Mouse (Mus musculus): ENCODE data around the gene Cnpy1. TPM values are rescaled to one million over a fixed set of nuclear protein-coding genes. Genes with fewer than 3 reads are reported as not detected.

Gene Cnpy1
- polyA plus RNA-seq, 1 experiment, result not detected

- H3K4me1 ChIP-seq (replicated peaks; ENCODE audit: control insufficient read depth, insufficient read depth, low read length), result no peaks in the 10 kb centered on the region
- no peak for TF ChIP-seq CTCF (IDR thresholded peaks at IDR 0.05; ENCODE audit: borderline replicate concordance, control insufficient read depth, extremely low read depth, insufficient read depth, low read length, poor library complexity)
- TF ChIP-seq POLR2A (IDR thresholded peaks at IDR 0.05; ENCODE audit: control insufficient read depth, extremely low read depth, insufficient read depth, low read length, poor library complexity), result no peak
- no peak overlapping the region for H3K27ac ChIP-seq (ENCODE audit: control insufficient read depth, insufficient read depth, low read length)
- 4% methylated on average over 29 of the region's 29 CpGs for WGBS
- DNase-seq, result no peak
- no peak overlapping the region for H3K4me3 ChIP-seq (ENCODE audit: control insufficient read depth, insufficient read depth, low read length)
- H3K27me3 ChIP-seq (ENCODE audit: control insufficient read depth, insufficient read depth, low read length), result peaks cover 13% of the 10 kb centered on the region; the same call in 1 of the 2 replicates
- no peaks in the 10 kb centered on the region for H3K36me3 ChIP-seq (ENCODE audit: control insufficient read depth, insufficient read depth, low read length)
Measured at GRCm38 (mm10) chr5:28210591-28211550, 34.7 kb downstream of the Cnpy1 start.

GRCm38 (mm10) chr5:28209549-28210431, 35.8 kb downstream of the Cnpy1 start:
- Histone ChIP-seq H3K27me3 (ENCODE audit: control insufficient read depth, insufficient read depth, low read length) (peaks cover 13% of the 10 kb centered on the region; the same call in 1 of the 2 replicates), H3K4me1 (replicated peaks; ENCODE audit: control insufficient read depth, insufficient read depth, low read length) (no peaks in the 10 kb centered on the region), H3K36me3 (ENCODE audit: control insufficient read depth, insufficient read depth, low read length) (no peaks in the 10 kb centered on the region), H3K4me3 (ENCODE audit: control insufficient read depth, insufficient read depth, low read length) (no peak overlapping the region), H3K27ac (ENCODE audit: control insufficient read depth, insufficient read depth, low read length) (no peak overlapping the region)
- TF ChIP-seq CTCF (IDR thresholded peaks at IDR 0.05; ENCODE audit: borderline replicate concordance, control insufficient read depth, extremely low read depth, insufficient read depth, low read length, poor library complexity) (no peak), POLR2A (IDR thresholded peaks at IDR 0.05; ENCODE audit: control insufficient read depth, extremely low read depth, insufficient read depth, low read length, poor library complexity) (no peak)
- WGBS, result 2% methylated on average over 80 of the region's 80 CpGs
- DNase-seq, result no peak

- no peak for DNase-seq
- peaks cover 13% of the 10 kb centered on the region; the same call in 1 of the 2 replicates for H3K27me3 ChIP-seq (ENCODE audit: control insufficient read depth, insufficient read depth, low read length)
- H3K4me1 ChIP-seq (replicated peaks; ENCODE audit: control insufficient read depth, insufficient read depth, low read length), result no peaks in the 10 kb centered on the region
- H3K4me3 ChIP-seq (ENCODE audit: control insufficient read depth, insufficient read depth, low read length), result no peak overlapping the region
- H3K36me3 ChIP-seq (ENCODE audit: control insufficient read depth, insufficient read depth, low read length), result no peaks in the 10 kb centered on the region
- no peak overlapping the region for H3K27ac ChIP-seq (ENCODE audit: control insufficient read depth, insufficient read depth, low read length)
- 17% methylated on average over 20 of the region's 20 CpGs for WGBS
- TF ChIP-seq POLR2A (IDR thresholded peaks at IDR 0.05; ENCODE audit: control insufficient read depth, extremely low read depth, insufficient read depth, low read length, poor library complexity) (no peak), CTCF (IDR thresholded peaks at IDR 0.05; ENCODE audit: borderline replicate concordance, control insufficient read depth, extremely low read depth, insufficient read depth, low read length, poor library complexity) (no peak)
Measured at GRCm38 (mm10) chr5:28208726-28209520, 36.7 kb downstream of the Cnpy1 start.

GRCm38 (mm10) chr5:28207043-28207442, 38.6 kb downstream of the Cnpy1 start:
- no peak overlapping the region for H3K4me3 ChIP-seq (ENCODE audit: control insufficient read depth, insufficient read depth, low read length)
- WGBS, result 74% methylated on average over 4 of the region's 4 CpGs
- DNase-seq, result no peak
- no peaks in the 10 kb centered on the region for H3K36me3 ChIP-seq (ENCODE audit: control insufficient read depth, insufficient read depth, low read length)
- no peak for TF ChIP-seq CTCF (IDR thresholded peaks at IDR 0.05; ENCODE audit: borderline replicate concordance, control insufficient read depth, extremely low read depth, insufficient read depth, low read length, poor library complexity)
- no peak for TF ChIP-seq POLR2A (IDR thresholded peaks at IDR 0.05; ENCODE audit: control insufficient read depth, extremely low read depth, insufficient read depth, low read length, poor library complexity)
- no peak overlapping the region for H3K27ac ChIP-seq (ENCODE audit: control insufficient read depth, insufficient read depth, low read length)
- peaks cover 12% of the 10 kb centered on the region; the same call in 1 of the 2 replicates for H3K27me3 ChIP-seq (ENCODE audit: control insufficient read depth, insufficient read depth, low read length)
- no peaks in the 10 kb centered on the region for H3K4me1 ChIP-seq (replicated peaks; ENCODE audit: control insufficient read depth, insufficient read depth, low read length)

GRCm38 (mm10) chr5:28206448-28206847, 39.2 kb downstream of the Cnpy1 start:
- H3K36me3 ChIP-seq (ENCODE audit: control insufficient read depth, insufficient read depth, low read length), result no peaks in the 10 kb centered on the region
- TF ChIP-seq POLR2A (IDR thresholded peaks at IDR 0.05; ENCODE audit: control insufficient read depth, extremely low read depth, insufficient read depth, low read length, poor library complexity), result no peak
- no peak for TF ChIP-seq CTCF (IDR thresholded peaks at IDR 0.05; ENCODE audit: borderline replicate concordance, control insufficient read depth, extremely low read depth, insufficient read depth, low read length, poor library complexity)
- DNase-seq, result no peak
- peaks cover 7% of the 10 kb centered on the region; the same call in 1 of the 2 replicates for H3K27me3 ChIP-seq (ENCODE audit: control insufficient read depth, insufficient read depth, low read length)
- 57% methylated on average over 4 of the region's 4 CpGs for WGBS
- no peak overlapping the region for H3K27ac ChIP-seq (ENCODE audit: control insufficient read depth, insufficient read depth, low read length)
- no peaks in the 10 kb centered on the region for H3K4me1 ChIP-seq (replicated peaks; ENCODE audit: control insufficient read depth, insufficient read depth, low read length)
- H3K4me3 ChIP-seq (ENCODE audit: control insufficient read depth, insufficient read depth, low read length), result no peak overlapping the region

All from thymus, adult 2 months (tissue).